Mouse (Mus musculus): ENCODE measurements around the gene Higd1c.
"Not testable (repeated sequence)": the region's sequence is repeated elsewhere in the genome, so short reads cannot be mapped to it uniquely, and the experiment has no call there.

The Higd1c gene

DNA sequence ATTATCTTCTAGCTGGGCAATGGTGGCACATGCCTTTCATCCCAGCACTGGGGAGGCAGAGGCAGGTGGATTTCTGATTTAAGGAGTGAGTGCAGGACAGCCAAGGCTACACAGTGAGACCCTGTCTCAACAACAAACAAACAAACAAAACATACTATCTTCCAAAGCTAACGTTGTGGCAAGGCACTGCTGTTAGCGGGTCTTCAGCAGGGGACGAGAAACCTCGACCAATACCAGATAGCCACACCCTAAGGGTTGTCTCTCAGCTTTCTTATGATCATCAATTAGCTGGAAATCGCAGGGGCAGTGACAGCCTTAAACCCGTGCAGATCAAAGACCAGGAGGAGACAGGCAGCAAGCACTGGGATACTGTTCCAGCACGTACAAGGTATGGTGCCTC lies at the start of gene Higd1c:
TSS of gene Higd1c (plus strand) at position 301 of the 400 bp plus-strand sequence.
- no peak for DNase-seq

DNA sequence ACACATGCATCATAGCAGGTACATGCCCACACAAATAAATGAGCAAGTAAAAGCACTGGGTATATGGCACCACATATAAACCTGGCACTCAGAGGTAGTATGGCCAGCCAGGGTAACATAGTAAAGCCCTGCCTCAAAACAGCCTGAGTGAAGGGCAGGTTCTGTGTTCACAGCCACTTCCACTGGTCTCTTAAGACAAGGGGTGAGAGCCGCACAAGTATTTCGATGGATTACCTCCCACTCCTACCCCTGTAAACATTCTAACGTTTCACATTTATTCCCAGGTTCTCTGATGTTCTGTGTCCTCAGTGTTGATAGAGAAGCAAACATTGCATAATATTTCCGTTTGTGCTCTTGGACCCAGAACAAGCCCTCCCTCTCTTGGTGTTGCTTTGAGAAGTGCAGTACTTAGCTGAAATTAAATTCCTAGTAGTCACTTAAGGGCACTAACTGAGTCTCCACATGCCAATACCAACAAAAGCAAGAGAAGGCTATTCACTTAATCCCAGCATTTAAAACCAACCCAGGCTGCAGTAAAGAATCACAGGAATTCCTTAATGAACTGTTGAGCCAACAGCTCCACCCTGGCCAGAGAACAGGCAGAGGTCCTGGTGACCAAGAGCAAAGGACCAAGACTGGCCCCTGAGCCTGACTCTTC lies 46.2 kb upstream of the Higd1c start:
- not testable (repeated sequence) for DNase-seq

DNA sequence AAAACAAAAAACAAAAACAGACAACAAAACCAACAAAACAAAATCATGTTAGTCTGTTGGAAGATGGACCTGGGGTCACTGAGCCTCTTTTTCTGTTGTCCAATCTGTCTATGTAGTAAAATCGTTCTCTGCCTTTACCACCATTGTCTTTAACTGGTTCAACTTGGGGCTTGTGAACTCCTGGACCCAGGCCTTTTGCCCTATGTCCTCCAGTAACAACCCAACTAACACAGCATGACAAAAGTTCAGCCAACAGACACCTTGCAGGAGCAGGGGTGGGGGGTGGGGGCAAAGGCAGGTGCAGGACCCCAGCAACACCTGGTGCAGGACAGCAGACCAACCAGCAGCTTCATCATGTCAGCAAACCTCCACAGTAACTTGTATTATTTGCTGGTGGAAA lies 44.5 kb upstream of the Higd1c start:
- no peak for DNase-seq

DNA sequence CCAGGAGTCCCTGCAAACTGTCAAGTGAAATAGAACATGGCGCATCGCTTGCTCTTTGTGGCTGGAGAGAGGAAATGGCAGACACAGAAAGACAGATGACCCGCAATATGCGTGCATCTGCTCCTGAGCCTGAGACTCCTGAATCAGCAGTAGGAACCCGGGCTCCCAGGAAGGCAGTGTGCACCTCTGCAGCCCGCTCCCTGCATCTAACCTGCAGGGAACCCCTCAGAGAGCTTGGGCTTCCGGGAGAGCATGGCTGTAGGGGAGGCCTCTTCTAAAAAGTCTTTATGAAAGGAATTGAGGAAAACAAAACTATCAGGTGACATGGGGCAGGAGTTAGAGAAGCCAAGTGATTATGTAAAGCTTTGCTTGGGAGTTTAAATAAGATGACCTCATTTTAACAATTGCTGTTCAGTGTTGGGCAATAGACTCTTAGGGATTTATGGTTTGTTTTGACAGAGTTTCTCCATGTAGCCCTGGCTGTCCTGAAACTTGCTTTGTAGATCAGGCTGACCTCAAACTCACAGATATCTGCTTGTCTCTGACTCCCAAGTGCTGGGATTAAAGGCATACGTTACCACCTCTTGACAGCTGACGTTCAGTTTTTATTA lies 43.9 kb upstream of the Higd1c start:
- no peak for DNase-seq

DNA sequence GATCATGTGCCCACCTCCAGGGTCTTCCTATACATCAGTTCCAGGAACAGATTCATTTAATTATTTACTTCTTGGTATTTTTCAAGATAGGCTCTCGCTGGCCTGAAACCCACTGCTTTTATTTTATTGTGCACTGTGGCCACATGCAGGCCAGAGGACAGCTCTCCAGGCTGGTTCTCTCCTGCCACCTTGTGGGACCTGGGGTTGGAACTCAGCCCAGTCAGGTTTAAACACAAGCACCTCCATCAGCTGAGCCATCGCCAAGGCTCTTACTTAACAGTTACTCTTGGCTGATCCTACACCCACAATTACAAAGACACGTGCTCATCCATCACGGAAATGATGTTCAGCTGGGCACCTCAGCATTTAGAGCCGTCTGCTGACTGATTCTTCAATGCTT lies 43.2 kb upstream of the Higd1c start:
- no peak for DNase-seq

DNA sequence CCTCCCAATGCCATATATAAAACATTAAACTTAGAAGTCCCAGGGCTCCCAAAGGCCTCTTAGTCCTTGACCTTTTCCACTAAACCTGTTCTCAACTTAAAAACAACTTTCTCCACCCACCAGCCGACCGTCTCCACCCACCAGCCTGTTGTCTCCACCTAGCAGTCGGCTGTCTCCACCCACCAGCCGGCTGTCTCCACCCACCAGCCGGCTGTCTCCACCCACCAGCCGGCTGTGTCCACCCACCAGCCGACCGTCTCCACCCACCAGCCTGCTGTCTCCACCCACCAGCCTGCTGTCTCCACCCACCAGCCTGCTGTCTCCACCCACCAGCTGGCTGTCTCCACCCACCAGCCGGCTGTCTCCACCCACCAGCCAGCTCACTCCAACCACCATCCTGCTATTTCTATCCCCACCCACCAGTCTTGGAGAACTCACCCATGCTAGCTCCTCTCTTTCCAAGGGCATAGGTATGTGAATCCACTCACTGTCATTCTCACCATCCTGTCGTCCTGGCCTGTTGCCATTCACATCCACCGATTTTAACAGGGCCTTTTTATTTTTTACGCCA lies 40.2 kb upstream of the Higd1c start:
- DNase-seq: no peak

DNA sequence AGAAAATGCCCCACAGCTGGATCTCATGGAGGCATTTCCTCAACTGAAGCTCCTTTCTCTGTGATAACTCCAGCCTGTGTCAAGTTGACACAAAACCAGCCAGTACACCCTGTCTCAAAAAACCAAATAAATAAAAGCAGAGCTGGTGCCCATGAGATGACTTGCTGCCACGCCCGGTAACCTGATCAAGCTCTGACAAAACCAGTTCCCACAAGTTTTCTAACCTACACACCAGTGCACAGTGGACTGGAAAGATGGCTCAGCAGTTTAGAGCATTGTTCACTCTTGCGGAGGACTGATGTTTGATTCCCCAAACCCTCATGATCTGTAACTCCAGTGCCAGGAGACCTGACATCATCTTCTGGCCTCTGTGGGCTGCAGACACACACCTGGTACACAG lies 39.1 kb upstream of the Higd1c start:
- no peak for DNase-seq

DNA sequence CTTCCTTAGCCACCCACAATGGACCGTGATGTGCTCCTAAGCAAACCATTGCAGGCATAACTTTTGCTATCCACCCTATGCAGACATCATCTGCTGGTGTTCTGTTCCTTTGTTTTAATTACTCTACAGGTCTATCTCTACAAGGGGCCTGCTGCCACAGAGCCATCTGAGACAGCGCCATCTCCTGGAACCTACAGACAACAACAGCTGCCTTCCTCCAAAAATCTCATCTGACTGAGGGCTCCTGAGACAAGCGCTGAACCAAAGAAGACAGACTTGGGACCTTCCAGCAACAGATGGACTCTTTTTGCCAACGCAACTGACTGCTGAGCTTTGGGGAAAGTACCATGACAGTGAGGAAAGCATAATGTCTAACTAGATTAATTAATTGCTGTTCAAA lies 36.3 kb upstream of the Higd1c start:
- not testable (repeated sequence) for DNase-seq

DNA sequence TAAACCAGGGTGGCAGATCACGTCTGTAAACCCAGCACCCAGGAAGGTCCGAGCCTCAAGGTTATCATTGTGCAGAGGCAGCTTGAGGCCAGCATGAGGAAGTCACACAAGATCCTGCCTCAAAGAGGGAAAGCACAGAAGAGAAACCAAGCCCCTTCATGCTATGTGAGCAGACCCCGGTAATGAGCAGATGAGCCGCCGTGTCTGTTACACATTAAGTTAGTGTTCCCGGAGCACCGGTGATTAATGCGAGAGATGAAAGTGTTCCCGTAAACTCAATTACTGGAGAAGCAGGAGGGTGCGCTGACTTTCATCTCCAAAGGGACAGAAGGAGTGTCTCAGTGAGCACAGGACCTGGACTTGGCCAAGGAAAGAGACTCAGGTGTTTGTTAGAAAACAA lies 35.0 kb upstream of the Higd1c start:
- DNase-seq: not testable (repeated sequence)

DNA sequence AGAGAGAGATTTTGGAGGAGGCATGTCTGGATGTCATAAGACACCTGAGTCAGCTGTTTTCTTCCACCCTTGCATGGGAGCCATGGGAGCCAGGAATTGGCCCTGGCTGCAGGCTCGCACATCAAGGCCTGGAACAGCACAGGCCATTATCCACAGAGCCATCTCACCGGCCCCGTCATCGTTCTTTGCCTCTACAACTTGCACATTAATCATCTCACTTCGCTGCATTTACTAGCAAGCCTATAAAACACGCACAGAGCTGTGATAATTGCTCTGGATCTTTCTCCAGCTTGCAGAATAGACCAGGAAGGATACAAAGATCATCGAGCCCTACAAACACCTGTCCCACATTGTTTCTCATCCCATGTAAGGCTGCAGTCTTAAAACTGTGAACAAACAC lies 33.6 kb upstream of the Higd1c start:
- DNase-seq: no peak

DNA sequence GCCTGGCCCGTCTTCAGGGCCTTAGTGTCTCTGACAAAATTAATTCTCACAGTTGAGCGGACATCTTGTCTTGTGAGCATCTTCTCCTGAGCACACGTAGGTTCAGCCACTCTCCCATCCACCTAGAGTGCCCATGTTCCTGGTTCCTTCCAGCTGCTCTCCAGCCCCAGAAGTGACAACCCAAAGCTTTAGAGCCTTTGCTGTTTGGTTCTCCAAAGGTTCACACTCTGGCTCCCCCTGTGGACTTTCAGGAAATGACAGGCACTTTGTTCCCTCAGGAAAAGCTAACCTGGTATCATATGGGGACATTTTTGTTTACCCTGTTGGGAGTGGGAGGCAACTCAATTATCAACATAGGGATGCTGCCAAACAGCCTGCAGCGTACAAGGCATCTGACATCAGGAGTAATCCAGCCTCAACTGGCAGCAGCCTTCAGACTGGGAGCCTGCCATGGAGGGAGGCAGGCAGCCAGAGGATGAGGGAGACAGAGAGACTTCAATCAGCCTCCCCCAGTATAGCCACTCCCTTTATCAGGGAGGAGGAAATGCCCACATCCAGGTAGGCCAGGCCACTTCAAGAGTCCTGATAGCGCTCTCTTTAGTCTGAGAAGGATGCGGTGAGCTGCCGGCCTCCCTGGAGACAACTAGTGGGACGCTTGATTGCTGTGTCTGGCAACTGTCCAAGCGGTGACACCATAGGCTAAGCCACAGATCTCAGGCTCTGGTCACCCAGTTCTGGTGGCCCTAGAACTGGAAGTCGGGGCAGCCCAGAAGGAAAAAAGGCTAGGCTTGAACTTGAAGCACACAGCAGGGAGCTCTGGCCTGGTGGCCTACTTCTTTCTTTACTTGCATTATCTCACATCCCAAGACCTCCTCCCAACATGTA lies 32.0 kb upstream of the Higd1c start:
- not testable (repeated sequence) for DNase-seq

DNA sequence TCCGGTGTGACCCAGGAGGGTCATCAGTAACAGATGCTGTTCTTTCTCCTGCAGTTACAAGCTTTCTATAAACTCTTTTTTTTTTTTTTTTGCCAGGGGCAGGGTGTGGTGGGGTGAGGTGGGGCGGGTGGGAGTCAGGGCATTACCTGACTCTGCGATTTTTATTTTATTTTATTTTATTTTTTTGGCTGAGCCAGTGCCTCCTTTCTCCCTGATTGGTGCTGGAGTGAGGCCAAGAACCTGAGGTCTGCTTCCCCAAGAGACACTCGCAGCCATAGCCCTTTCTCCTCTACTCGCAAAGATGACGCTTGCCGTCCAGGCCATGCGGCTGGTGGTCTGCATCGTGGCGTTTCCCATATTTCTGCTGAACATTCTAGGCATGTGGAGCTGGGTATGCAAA lies 29.7 kb upstream of the Higd1c start, which contains the start of gene Mettl7a3:
TSS of gene Mettl7a3 (plus strand) at position 301 of the 400 bp plus-strand sequence.
- DNase-seq: no peak

DNA sequence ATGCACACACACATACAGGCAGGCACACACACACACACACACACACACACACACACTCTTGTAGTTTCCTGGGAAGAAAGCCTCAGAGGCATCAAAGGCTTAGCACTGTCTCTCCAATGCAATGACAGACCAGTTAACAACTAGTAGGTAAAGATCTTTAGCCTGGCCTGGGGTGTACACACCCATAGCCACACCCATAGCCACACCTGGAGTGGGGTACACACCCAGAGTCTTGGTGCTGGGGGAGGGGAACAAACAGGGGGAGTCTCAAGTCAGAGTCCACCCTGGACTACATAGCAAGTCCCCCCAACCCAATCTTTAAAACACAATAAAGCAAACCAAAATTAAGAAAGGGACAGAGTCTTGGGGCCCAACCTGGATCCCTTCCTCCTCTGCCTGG lies 27.0 kb upstream of the Higd1c start:
- DNase-seq: not testable (repeated sequence)

DNA sequence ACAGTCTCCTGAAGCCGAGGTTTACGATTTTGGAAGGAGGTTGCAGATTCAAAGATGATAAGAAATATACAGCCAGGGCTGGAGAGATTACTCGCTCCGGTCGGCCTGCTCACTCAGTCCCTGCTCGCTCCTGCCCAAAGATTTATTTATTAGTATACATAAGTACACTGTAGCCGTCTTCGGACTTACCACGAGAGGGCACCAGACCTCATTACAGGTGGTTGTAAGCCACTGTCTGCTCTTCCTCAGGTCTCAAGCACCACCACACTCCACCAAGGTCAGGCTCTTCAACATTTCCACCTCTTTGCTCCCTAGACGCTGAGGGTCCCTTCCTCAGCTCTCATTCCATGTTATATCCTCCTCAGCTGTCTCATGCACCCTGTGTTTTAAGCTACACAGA lies 26.5 kb upstream of the Higd1c start:
- DNase-seq: peak; percentile 35 to 60

DNA sequence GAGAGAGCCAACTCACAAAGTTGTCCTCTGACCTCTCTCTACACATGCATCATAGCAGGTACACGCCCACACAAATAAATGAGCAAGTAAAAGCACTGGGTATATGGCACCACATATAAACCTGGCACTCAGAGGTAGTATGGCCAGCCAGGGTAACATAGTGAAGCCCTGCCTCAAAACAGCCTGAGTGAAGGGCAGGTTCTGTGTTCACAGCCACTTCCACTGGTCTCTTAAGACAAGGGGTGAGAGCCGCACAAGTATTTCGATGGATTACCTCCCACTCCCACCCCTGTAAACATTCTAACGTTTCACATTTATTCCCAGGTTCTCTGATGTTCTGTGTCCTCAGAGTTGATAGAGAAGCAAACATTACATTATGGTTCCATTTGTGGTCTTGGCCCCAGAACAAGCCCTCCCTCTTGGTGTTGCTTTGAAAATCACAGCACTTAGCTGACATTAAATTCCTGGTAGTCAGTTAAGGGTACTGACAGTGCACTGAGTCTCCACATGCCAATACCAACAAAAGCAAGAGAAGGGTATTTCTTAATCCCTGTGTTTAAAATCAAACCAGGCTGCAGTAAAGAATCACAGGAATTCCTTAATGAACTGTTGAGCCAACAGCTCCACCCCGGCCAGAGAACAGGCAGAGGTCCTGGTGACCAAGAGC lies 22.9 kb upstream of the Higd1c start:
- not testable (repeated sequence) for DNase-seq

DNA sequence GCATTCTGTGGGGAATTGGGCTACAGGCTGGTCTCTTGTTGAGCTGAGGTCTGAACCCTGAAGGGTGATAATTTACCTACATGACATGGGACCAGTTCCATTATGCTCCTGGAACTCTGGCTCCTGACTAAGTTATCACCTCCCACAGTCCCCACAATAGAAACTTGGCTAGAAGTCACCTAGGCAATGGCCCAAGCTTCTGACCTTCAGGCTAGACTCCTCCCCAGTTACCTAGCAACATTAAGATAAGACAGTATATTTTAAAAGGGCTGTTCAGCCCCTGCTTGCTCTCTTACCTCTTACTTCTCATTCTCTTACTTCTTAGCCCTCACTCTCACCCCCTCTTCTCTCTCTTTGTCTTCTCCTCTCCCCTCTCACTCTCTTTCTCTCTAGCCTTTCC lies 18.9 kb upstream of the Higd1c start:
- DNase-seq: no peak

DNA sequence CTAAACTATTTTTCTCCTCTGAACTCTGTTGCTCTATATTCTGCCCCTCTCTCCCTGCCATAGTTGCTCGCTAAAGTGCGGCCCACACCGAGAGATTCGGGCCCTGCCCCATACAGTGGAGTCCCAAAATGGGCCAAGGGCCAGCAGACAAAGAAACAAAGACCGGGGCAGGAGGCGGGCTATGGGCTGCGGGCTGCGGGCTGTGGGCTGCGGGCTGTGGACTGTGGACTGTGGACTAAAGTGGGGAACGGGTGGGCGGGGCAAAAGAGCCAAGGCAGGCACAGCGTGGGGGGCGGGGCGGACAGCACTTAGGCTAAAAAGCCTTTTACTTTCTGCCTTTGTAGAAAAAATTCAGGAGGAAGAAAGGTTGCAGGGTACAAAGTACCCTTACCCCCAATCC lies 17.6 kb upstream of the Higd1c start:
- DNase-seq: no peak

DNA sequence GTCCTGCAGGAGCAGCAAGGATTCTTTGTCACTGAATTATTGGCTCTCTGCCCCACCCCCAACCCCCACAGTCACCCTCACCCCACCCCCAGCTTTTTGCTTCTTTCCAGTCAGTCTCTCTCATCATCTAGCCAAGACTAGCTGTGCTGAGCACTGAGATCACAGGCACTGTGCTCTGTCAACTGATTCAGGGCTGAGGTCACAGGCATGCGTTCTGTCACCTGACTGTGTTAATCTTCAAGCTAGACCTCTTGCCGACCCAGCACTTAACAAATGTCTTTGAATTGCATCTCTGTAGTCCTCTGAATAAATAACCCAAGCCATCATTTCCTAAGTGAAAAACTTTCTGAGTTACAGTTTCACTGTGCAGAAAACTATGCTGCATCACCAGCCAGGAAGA lies 14.8 kb upstream of the Higd1c start:
- DNase-seq: no peak

DNA sequence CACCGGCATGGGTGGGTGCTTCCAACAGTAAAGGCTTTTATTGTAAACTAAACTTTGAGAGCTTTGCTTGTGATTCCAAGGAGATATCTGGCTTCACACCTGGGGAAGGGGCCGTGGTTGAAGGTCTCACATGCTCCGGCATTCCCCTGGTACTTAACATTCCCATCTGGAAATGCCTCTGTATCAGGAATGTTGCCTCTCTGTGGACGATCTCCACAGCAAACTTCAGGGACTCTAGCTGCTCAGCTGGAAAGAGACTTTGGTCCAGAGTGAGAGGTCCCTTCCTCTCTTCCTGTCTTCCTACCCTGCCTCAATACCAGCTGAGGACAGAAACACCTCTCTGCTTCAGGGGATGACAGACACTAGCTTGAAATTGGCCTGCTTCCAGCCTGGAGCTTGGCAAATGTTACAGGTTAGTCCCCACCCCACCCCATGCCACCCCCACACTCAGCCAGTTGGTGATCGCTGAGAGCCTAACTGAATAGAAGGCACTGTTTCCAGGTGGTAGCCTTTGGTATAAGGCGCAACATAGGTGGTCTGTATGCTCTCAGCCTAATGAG lies 12.8 kb upstream of the Higd1c start:
- no peak for DNase-seq

DNA sequence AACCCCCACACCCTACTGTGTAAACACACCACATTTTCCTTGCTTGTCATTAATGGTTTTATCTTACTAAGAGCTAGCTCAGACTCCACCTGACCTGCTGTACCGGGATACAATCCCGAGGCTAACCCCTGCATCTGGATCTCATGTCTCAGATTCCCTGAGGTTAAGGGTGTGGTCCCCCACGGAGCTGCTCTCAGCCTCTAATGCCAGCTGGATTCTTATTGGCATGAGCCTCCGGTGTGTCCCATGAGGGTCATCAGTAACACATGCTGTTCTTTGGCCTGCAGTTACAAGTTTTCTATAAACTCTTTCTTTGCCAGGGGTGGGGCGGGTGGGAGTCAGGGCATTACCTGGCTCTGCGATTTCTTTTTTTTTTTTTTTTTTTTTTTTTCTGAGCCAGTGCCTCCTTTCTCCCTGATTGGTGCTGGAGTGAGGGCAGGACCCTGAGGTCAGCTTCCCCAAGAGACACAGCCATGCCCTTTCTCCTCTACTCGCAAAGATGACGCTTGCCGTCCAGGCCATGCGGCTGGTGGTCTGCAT lies 11.6 kb upstream of the Higd1c start, which contains the start of the genes Methig1 and Mettl7a2:
TSS of gene Methig1 (plus strand) at position 439 of the 540 bp plus-strand sequence.
TSS of gene Mettl7a2 (plus strand) at position 490 of the 540 bp plus-strand sequence.
- no peak for DNase-seq

DNA sequence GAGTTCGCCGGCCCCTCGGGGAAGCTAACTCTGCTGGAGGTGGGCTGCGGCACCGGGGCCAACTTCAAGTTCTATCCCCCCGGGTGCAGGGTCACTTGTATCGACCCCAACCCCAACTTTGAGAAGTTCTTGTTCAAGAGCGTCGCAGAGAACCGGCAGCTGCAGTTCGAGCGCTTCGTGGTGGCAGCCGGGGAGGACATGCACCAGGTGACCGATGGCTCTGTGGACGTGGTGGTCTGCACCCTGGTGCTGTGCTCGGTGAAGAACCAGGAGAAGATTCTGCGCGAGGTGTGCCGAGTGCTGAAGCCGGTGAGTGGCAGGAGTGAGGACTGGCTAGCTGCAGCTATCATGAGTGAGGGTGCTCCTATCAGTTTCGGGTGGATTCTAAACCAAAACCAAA lies 10.9 kb upstream of the Higd1c start:
- DNase-seq: not testable (repeated sequence)

DNA sequence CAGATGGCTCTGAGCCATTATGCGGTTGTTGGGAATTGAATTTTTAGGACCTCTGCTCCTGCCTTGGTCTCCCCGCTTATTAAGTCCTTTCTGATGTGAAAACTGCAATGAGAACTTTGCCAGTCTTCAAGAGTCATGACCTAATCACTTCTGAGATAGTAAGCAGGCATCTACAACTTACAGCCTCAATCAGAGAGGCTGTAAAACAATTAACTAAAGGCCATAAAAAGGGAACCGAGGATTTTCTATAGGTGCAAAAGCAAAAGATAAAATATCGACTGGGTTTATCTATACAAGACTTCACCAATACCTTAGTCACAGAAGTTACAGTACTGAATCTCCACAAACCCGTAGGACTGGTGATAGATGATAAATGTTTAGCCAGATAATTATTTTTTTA lies 8.5 kb upstream of the Higd1c start:
- DNase-seq: no peak
